Mouse (Mus musculus): ENCODE results near the gene Dlgap4. TPM values are rescaled to one million over a fixed set of nuclear protein-coding genes. Genes with fewer than 3 reads are reported as not detected.

Gene Dlgap4
- polyA plus RNA-seq, 2 experiments = 94.1 to 100 TPM

GRCm38 (mm10) chr2:156769274-156769673, 155.8 kb downstream of the Dlgap4 start:
- 79% methylated on average over 12 of the region's 12 CpGs for WGBS
- H3K36me3 ChIP-seq (ENCODE audit: control insufficient read depth, insufficient read depth, low read length) = 0 out of 2 replicates have a peak, but pooled peaks cover 3% of the 10 kb centered on the region
- DNase-seq (ENCODE audit: low spot score) (no peak), ATAC-seq (ENCODE audit: low FRiP score, low read depth) (no peak)
- H3K27me3 ChIP-seq (ENCODE audit: control insufficient read depth, insufficient read depth, low read length) = no peaks in the 10 kb centered on the region
- no peak overlapping the region for H3K4me3 ChIP-seq (replicated peaks; ENCODE audit: low read length)
- no peak for TF ChIP-seq POLR2A (IDR thresholded peaks at IDR 0.05; ENCODE audit: borderline replicate concordance, extremely low read depth, insufficient read depth, insufficient read length)
- H3K4me2 ChIP-seq (replicated peaks; ENCODE audit: low read depth, low read length, severe bottlenecking) = no peak overlapping the region
- no peak overlapping the region for H3K9ac ChIP-seq (ENCODE audit: low read depth, low read length, severe bottlenecking)
- peaks cover 3% of the 10 kb centered on the region for H3K4me1 ChIP-seq (ENCODE audit: control insufficient read depth, insufficient read depth, low read length)
- H3K9me3 ChIP-seq (ENCODE audit: control insufficient read depth, low read length) = no peaks in the 10 kb centered on the region
- no peak overlapping the region for H3K27ac ChIP-seq (replicated peaks; ENCODE audit: low read depth, low read length)

- DNase-seq (ENCODE audit: low spot score) (no peak), ATAC-seq (ENCODE audit: low FRiP score, low read depth) (no peak)
- Histone ChIP-seq H3K27ac (replicated peaks; ENCODE audit: low read depth, low read length) (no peak overlapping the region), H3K9me3 (ENCODE audit: control insufficient read depth, low read length) (no peaks in the 10 kb centered on the region), H3K27me3 (ENCODE audit: control insufficient read depth, insufficient read depth, low read length) (no peaks in the 10 kb centered on the region), H3K4me2 (replicated peaks; ENCODE audit: low read depth, low read length, severe bottlenecking) (no peak overlapping the region), H3K9ac (ENCODE audit: low read depth, low read length, severe bottlenecking) (no peak overlapping the region), H3K4me1 (ENCODE audit: control insufficient read depth, insufficient read depth, low read length) (peaks cover 20% of the 10 kb centered on the region), H3K36me3 (ENCODE audit: control insufficient read depth, insufficient read depth, low read length) (no peaks in the 10 kb centered on the region), H3K4me3 (replicated peaks; ENCODE audit: low read length) (no peak overlapping the region)
- no peak for TF ChIP-seq POLR2A (IDR thresholded peaks at IDR 0.05; ENCODE audit: borderline replicate concordance, extremely low read depth, insufficient read depth, insufficient read length)
These were observed 160.0 kb downstream of the Dlgap4 start for GRCm38 (mm10) chr2:156773470-156773869.

- Histone ChIP-seq H3K27me3 (ENCODE audit: control insufficient read depth, insufficient read depth, low read length) (no peaks in the 10 kb centered on the region), H3K9me3 (ENCODE audit: control insufficient read depth, low read length) (no peaks in the 10 kb centered on the region), H3K36me3 (ENCODE audit: control insufficient read depth, insufficient read depth, low read length) (no peaks in the 10 kb centered on the region), H3K9ac (ENCODE audit: low read depth, low read length, severe bottlenecking) (peak overlapping the region; percentile 63), H3K4me2 (replicated peaks; ENCODE audit: low read depth, low read length, severe bottlenecking) (peak overlapping the region; percentile 69), H3K27ac (replicated peaks; ENCODE audit: low read depth, low read length) (peak overlapping the region; percentile 79), H3K4me1 (ENCODE audit: control insufficient read depth, insufficient read depth, low read length) (peaks cover 20% of the 10 kb centered on the region), H3K4me3 (replicated peaks; ENCODE audit: low read length) (peak overlapping the region; percentile 43)
- no peak for TF ChIP-seq POLR2A (IDR thresholded peaks at IDR 0.05; ENCODE audit: borderline replicate concordance, extremely low read depth, insufficient read depth, insufficient read length)
- DNase-seq (ENCODE audit: low spot score) (no peak), ATAC-seq (ENCODE audit: low FRiP score, low read depth) (no peak)
- WGBS = 72% methylated on average over 13 of the region's 13 CpGs
These were observed 160.7 kb downstream of the Dlgap4 start for GRCm38 (mm10) chr2:156774035-156774737.

GRCm38 (mm10) chr2:156774738-156775454, 161.4 kb downstream of the Dlgap4 start, which contains the start of gene Myl9:
TSS of gene Myl9 (plus strand) at chr2:156775420.
- 2% methylated on average over 26 of the region's 28 CpGs for WGBS

More at GRCm38 (mm10) chr2:156774738-156775454, 161.4 kb downstream of the Dlgap4 start, which contains the start of gene Myl9:
- Histone ChIP-seq H3K9me3 (ENCODE audit: control insufficient read depth, low read length) (no peaks in the 10 kb centered on the region), H3K27ac (replicated peaks; ENCODE audit: low read depth, low read length) (peak within 1 kb of the TSS; percentile 79), H3K27me3 (ENCODE audit: control insufficient read depth, insufficient read depth, low read length) (no peaks in the 10 kb centered on the region), H3K4me2 (replicated peaks; ENCODE audit: low read depth, low read length, severe bottlenecking) (peak within 1 kb of the TSS; percentile 69), H3K36me3 (ENCODE audit: control insufficient read depth, insufficient read depth, low read length) (no peaks in the 10 kb centered on the region), H3K4me3 (replicated peaks; ENCODE audit: low read length) (peak within 1 kb of the TSS; percentile 43), H3K4me1 (ENCODE audit: control insufficient read depth, insufficient read depth, low read length) (peaks cover 20% of the 10 kb centered on the region), H3K9ac (ENCODE audit: low read depth, low read length, severe bottlenecking) (peak within 1 kb of the TSS; percentile 63)
- TF ChIP-seq POLR2A (IDR thresholded peaks at IDR 0.05; ENCODE audit: borderline replicate concordance, extremely low read depth, insufficient read depth, insufficient read length) = no peak
- ATAC-seq (ENCODE audit: low FRiP score, low read depth) (peak; percentile 89), DNase-seq (ENCODE audit: low spot score) (peak; percentile 88)

All from limb, embryonic 14.5 days (tissue).